Mouse (Mus musculus) erythroid progenitor cell, adult 5-6 weeks (primary cell): ENCODE data around the gene Fcamr. TPM values are rescaled to one million over a fixed set of nuclear protein-coding genes. Genes with fewer than 3 reads are reported as not detected.

Source experiments
- ATAC-seq: replicated peaks from 2 replicates; pipeline ENCODE4 v1.8.0; 2016; ENCODE audit warnings: moderate number of reproducible peaks, mild to moderate bottlenecking, moderate TSS enrichment, inconsistent platforms; ENCODE audit not compliant: poor library complexity, low FRiP score, severe bottlenecking
- total RNA-seq, 2 experiments: library from RNA; stranded (forward) in 1 of 2; stranded (reverse) in 1 of 2; fragments of 150-400 nt in 1 of 2; fragments of 186-747, 209-891 nt in 1 of 2; gene quantifications; 2 replicates each; pipeline versions ENCODE4 v1.2.3 to v1.2.4; 2015 to 2017; ENCODE audit warnings: low replicate concordance in 2 of 2

Fcamr gene
- total RNA-seq, 2 experiments from 2014 or later: not detected

DNA sequence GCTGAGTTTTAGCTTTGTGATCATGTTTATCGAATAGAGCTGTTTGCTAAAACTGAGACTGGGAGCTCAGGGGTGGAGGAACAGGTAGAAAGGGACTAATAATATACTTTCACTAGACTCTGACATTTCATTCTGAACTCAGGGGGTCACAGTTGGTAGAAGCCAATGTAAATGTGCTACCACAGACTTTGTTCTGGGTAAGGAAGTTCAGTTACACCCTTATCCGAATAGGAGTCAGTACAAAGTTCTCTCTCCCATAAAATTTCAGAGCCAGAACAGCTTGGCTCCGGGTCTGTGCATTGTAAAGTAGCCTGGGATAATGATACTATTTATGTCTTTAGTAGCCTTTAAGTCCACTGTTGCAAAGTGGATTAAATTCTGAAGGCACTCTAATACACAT, 2.2 kb upstream of the Fcamr start:
- ATAC-seq: no peak

GRCm38 (mm10) chr1:130799399-130799798, 1.3 kb upstream of the Fcamr start:
- ATAC-seq: no peak

DNA sequence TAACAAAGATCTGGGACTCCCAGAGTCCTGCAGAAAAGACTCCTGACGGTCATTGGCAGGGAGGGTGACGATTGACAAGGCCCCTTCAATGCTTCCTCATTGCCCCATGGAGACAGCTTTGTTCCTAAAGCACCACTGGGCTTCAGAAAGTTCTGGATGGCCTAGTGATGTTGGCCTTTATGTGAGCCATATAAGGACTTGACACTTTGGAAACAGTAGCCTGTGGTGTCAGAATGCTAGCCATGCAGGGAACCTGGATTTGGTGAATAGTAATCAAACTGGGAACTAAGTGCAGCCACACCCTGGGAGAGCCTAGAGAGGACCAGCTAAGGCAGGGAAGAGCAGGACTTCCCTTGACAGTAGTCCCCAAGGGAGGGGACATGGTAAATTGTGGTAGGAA, 809 bp downstream of the Fcamr start:
- no peak for ATAC-seq

DNA sequence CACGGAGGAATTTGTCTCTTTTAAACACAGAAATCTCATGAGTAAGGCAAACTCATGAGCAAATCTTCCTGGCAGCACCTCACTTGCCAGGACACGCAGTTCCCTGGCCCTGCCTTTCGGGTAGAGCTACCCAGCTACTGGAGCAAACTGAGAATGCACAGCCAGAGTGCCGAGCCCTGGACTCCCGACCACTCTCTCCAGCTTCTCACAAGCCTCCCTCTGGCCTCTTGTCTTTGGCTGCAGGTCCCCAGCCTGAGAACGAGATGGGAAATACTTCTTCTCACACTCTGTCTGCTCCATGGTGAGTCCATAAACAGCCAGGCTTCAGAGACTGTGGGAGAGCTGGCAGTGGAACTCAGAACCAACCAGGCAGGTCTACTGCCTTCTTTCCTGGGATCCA, 2.3 kb downstream of the Fcamr start:
- no peak for ATAC-seq

DNA sequence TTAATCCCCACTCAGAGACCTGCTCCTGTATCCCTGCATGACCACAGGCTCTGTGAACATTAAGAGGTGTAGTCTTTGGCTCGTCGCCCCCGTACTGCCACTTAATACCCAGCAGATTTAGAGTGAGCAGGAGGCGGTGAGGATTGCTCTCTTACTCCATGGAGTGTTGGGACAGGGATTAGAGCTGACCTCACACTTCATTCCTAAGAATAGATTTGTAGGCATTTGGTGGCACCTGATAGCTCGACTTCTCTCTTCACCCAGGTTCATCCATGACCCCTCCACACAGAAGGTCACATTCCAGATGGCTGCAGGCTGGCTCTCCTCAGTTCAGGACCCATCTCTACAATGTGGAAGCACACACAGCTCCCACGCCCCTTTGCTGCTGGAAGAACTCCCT, 3.6 kb downstream of the Fcamr start:
- ATAC-seq: no peak

DNA sequence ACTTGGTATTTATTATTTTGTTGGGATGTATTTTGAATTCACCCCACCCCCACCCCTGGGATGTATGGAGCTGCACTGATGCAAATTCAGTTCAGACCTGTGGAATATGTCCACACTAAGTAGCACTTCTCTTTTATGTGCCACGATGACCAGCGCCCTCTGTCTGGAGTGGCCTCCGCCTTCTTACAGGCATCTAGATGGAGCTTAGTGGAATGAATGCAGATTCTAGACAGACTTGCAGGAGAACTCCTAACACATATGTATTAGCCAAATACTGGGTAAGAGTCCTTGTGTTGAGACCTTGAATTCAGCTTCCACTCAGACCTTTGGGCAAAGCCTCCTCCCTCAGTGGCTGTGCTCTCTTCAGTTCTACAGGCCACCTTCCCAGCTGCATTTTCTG, 10.2 kb downstream of the Fcamr start:
- no peak for ATAC-seq

GRCm38 (mm10) chr1:130811316-130811715, 10.6 kb downstream of the Fcamr start:
- no peak for ATAC-seq

DNA sequence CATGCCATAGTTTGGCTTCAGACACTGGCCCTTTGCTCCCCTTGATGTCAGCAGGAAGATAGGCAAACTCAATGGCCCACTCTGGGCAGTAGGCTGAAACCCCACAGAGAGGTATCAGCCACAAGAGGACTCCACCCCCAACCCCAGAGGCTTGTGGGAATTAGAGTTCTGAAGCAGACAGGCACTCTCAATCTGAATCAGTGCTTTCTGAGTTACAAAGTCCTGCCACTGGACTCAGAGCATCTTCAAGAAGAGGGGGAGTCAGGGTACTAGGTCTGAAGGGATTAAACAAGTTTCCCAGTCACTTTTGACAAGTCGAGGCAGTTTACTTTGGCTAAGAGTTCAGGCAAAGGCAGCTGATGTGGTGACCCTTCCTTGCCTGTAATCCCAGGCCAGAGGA, 19.0 kb downstream of the Fcamr start:
- no peak for ATAC-seq

- ATAC-seq: no peak; the same call in 1 of the 2 replicates
These were observed 19.8 kb downstream of the Fcamr start for GRCm38 (mm10) chr1:130820316-130821148.

- no peak for ATAC-seq
These were observed 20.4 kb downstream of the Fcamr start for GRCm38 (mm10) chr1:130821149-130821471.

DNA sequence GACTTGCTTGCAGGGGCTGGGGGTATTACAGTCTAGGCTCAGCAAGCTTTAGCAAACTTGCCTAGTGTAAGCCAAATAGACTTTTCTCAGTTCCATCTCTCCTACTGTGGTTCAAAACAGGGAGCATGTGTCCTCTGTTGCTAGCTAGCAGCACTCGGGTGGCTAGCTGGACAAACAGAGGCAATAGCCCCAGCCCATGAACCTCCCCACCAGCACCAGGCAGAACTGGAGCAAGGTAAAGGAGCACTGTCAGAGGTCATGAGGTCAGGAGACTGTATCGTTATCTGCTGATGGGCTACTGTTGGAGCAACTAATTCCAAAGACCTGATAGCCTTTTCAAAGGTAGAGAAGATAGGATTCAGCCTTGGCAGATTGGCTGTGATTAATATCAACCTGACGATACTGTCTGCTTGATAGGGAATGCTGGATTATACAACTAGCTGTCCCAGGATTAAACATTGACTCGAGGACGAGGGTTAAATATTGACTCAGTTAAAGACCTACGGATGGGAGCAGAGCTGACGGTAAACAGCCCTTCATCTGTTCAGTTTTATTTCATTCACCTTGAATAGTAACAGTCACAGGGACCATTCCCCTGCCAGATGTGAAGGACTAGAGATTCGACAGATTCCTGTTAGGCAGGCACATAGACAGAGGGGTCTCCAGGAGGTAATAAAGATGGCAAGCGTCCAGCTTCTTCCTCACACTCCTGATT, 21.4 kb downstream of the Fcamr start:
- no peak for ATAC-seq

DNA sequence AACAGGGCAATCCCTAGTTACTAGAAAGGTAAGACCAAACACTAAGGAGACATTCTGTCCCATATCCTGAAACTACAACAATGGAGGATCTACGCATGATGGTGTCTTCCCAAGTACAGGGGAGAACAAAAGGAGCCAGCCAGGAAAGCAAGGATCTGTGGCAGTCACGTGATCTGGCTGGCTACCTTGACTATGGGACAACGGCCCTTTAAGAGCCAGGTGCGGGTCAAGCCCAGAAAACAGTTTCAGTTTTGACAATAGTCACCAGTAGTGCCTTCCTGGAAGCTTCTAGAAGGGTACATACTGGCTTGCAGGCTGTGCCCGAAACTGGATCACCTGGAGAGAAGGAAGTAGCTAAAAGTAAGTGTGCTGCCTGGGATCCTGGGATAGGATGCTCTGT, 25.7 kb downstream of the Fcamr start, which contains the start of gene Pigr:
Pigr (plus strand) TSS at position 237 of the 400 bp plus-strand sequence.
- no peak for ATAC-seq

DNA sequence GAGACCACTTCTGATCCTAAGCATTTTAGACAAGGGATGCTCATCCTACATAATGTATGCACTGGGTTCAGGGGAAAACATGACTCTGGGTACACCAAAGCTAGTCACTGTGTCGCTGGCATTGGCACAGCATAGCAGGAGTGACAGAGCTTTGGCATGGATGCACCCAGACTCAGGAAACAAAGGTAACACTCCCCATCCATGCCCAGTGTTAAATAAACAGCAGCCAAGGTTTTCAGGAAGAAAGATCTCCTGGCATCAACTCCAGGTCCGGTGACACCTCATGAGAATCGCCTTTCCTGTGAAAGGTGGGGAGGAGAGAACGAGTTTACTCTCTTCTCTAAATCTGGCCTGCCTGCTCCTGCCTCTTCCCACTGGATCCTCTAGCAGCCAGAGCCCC, 28.0 kb downstream of the Fcamr start:
- ATAC-seq: no peak

- no peak for ATAC-seq
These were observed 29.5 kb downstream of the Fcamr start for GRCm38 (mm10) chr1:130829906-130830830.

DNA sequence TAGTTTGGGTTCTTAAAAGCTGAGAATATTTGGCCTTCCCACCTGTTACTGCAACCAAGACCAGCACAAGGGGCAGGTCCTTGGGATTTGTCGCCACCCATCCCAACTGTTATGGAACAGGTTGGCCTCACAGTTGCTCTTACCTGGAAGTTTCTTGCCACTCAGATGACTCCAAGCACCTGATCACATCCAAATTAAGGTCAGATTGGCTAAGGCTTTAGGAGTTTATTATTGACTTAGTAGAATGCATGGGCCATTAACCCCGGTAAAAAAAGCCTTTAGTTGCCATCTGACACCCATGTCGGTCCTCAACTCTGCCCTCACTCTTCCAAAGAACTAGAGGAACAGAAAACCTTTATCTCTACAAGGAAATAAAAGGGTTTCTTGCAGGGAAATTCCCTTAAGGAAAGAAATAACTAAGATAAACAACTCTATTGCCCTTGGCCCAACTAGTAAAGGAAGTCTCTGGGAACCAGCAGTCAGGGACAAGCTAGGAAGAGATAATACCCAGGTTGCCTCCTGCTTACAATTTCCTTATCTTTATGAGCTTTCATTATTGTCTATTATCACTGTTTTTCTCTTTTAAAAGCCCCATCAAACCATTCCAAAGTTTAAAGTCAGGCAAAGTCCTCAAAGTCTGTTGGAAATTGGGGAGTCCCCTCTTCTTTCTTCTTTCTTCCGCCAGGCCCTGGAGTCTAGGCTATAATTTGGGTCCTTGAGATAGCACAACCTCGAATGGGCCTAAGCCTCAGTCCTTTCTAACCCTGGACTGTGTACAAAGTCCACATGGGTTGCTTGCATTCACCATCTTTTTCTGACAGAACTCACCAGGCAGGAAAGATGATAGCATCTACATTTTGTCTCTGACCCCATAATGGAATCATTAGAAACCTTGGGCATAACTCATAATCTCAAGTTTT, 31.8 kb downstream of the Fcamr start:
- ATAC-seq: no peak

- no peak for ATAC-seq
These were observed 34.6 kb downstream of the Fcamr start for GRCm38 (mm10) chr1:130835161-130835936.

GRCm38 (mm10) chr1:130838288-130838687, 37.6 kb downstream of the Fcamr start:
- ATAC-seq: no peak

- no peak for ATAC-seq
These were observed 40.1 kb downstream of the Fcamr start for GRCm38 (mm10) chr1:130840599-130841379.
